In the genomic region with DNA sequence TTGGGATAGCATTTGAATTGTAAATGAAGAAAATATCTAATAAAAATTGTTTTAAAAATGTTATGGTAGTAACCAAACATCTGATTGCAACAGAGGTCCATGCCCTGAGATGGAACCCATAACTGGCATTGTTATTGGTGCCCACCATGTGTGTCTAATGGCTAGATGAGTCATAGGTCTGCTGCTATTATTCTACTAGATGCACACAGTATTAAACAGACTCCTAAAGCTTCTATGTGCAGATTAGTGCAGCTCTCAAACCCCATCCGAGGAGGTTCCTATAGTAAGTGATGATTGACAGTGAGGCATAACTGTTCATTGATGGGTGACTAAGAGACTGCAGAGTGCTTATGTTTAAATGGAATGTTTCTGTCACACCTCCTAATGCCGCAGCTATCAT, we compare ENCODE assay signal across 29 mouse cellular contexts. TPM values are rescaled to one million over a fixed set of nuclear protein-coding genes. Genes with fewer than 3 reads are reported as not detected.
"Had no signal": no experiment of that assay in that cellular context is flagged by ENCODE, and none has a peak within 500 bp of the region (broad histone marks: within the 10 kb centered on the region; RNA-seq: fewer than 3 reads in every experiment).

No protein-coding gene starts in this region.

- ATAC-seq: forebrain, embryonic 13.5 days; forebrain, embryonic 14.5 days; forebrain, embryonic 15.5 days; forebrain, embryonic 16.5 days; forebrain, postnatal 0 days had no signal

- H3K4me3 ChIP-seq: embryonic facial prominence, embryonic 10.5 days; embryonic facial prominence, embryonic 12.5 days; embryonic facial prominence, embryonic 13.5 days; embryonic facial prominence, embryonic 15.5 days; erythroblast, embryonic 14.5 days; forebrain, embryonic 10.5 days; forebrain, embryonic 12.5 days; forebrain, embryonic 13.5 days; forebrain, embryonic 15.5 days; gastrocnemius, adult 2 months; heart, adult 2 months had no signal

- DNase-seq: cerebellum, adult 9-10 months; cerebellum, adult 9-11 months; cerebellum, postnatal 10 days; cerebellum, postnatal 14 days; cerebellum, postnatal 25 days; cerebellum, postnatal 36 days; embryo, embryonic 11 days; forebrain, postnatal 0 days; gastrocnemius, adult 2 months; gastrocnemius, postnatal 10 days; gastrocnemius, postnatal 14 days; gastrocnemius, postnatal 25 days; gastrocnemius, postnatal 36 days; heart, adult 11 months; heart, adult 18-20 months; heart, adult 2 months had no signal

- H3K27ac ChIP-seq: embryonic facial prominence, embryonic 10.5 days; embryonic facial prominence, embryonic 12.5 days; embryonic facial prominence, embryonic 13.5 days; embryonic facial prominence, embryonic 15.5 days; forebrain, embryonic 10.5 days; forebrain, embryonic 12.5 days; forebrain, embryonic 13.5 days; forebrain, embryonic 15.5 days; gastrocnemius, adult 2 months; heart, adult 2 months had no signal

- H3K27me3 ChIP-seq: embryonic facial prominence, embryonic 12.5 days; embryonic facial prominence, embryonic 15.5 days; forebrain, embryonic 12.5 days; forebrain, embryonic 13.5 days; forebrain, embryonic 15.5 days had no signal

RNA-seq across cellular contexts. Expression of a gene that starts 27.3 kb away (rescaled TPM):
- total RNA-seq: common myeloid progenitor, adult 5-6 weeks; granulocyte monocyte progenitor cell, adult 5-6 weeks; heart, adult 2 months had no signal
- polyA plus RNA-seq: erythroblast, embryonic 14.5 days; forebrain, embryonic 10.5 days; heart, adult 2 months had no signal

RNA-seq across cellular contexts. Expression of a gene that starts 59.7 kb away (rescaled TPM):
- total RNA-seq: common myeloid progenitor, adult 5-6 weeks; granulocyte monocyte progenitor cell, adult 5-6 weeks had no signal
